Mouse (Mus musculus): Measurements from ENCODE around the gene Mgat4b. TPM values are rescaled to one million over a fixed set of nuclear protein-coding genes. Genes with fewer than 3 reads are reported as not detected.
"Not testable (repeated sequence)": the region's sequence is repeated elsewhere in the genome, so short reads cannot be mapped to it uniquely, and the experiment has no call there.

The Mgat4b gene
- 8.6 and 11.8 TPM in 2 replicates for polyA plus RNA-seq (2015; fragmentation: Nextera tagmentation; extraction: Ambion mirVana)

- peak; percentile 83 for DNase-seq (ENCODE audit: low spot score)
Observed at GRCm38 (mm10) chr11:50210505-50211151, at the start of gene Mgat4b, which contains the start of gene Sqstm1. Mgat4b (plus strand) TSS chr11:50210890. Sqstm1 (minus strand) TSS chr11:50210827.

GRCm38 (mm10) chr11:50161578-50162304 is 48.9 kb upstream of the Mgat4b start:
- DNase-seq (ENCODE audit: low spot score), result peak; percentile 74

- DNase-seq (ENCODE audit: low spot score), result no peak
Observed at GRCm38 (mm10) chr11:50162338-50163050, 48.2 kb upstream of the Mgat4b start.

- no peak for DNase-seq (ENCODE audit: low spot score)
Observed at GRCm38 (mm10) chr11:50168352-50168751, 42.3 kb upstream of the Mgat4b start.

- DNase-seq (ENCODE audit: low spot score), result not testable (repeated sequence)
Observed at GRCm38 (mm10) chr11:50174111-50174729, 36.5 kb upstream of the Mgat4b start, which contains the start of gene Mrnip. Mrnip (plus strand) TSS chr11:50174444.

- peak; percentile 96 for DNase-seq (ENCODE audit: low spot score)
Observed at GRCm38 (mm10) chr11:50174730-50175187, 35.9 kb upstream of the Mgat4b start.

GRCm38 (mm10) chr11:50176351-50176750 is 34.3 kb upstream of the Mgat4b start:
- no peak for DNase-seq (ENCODE audit: low spot score)

- DNase-seq (ENCODE audit: low spot score), result no peak
Observed at GRCm38 (mm10) chr11:50177111-50177510, 33.6 kb upstream of the Mgat4b start.

- no peak for DNase-seq (ENCODE audit: low spot score)
Observed at GRCm38 (mm10) chr11:50178532-50179488, 31.9 kb upstream of the Mgat4b start.

GRCm38 (mm10) chr11:50180478-50181231 is 30.0 kb upstream of the Mgat4b start:
- DNase-seq (ENCODE audit: low spot score), result no peak

- no peak for DNase-seq (ENCODE audit: low spot score)
Observed at GRCm38 (mm10) chr11:50182702-50183101, 28.0 kb upstream of the Mgat4b start.

GRCm38 (mm10) chr11:50184788-50185187 is 25.9 kb upstream of the Mgat4b start:
- DNase-seq (ENCODE audit: low spot score), result no peak

- no peak for DNase-seq (ENCODE audit: low spot score)
Observed at GRCm38 (mm10) chr11:50188682-50189081, 22.0 kb upstream of the Mgat4b start.

GRCm38 (mm10) chr11:50190362-50190761 is 20.3 kb upstream of the Mgat4b start:
- no peak for DNase-seq (ENCODE audit: low spot score)

GRCm38 (mm10) chr11:50192278-50192677 is 18.4 kb upstream of the Mgat4b start:
- DNase-seq (ENCODE audit: low spot score), result no peak

GRCm38 (mm10) chr11:50194070-50194469 is 16.6 kb upstream of the Mgat4b start:
- no peak for DNase-seq (ENCODE audit: low spot score)

GRCm38 (mm10) chr11:50194793-50195192 is 15.9 kb upstream of the Mgat4b start:
- DNase-seq (ENCODE audit: low spot score), result no peak

GRCm38 (mm10) chr11:50197500-50197899 is 13.2 kb upstream of the Mgat4b start:
- no peak for DNase-seq (ENCODE audit: low spot score)

GRCm38 (mm10) chr11:50198219-50198846 is 12.4 kb upstream of the Mgat4b start:
- DNase-seq (ENCODE audit: low spot score), result no peak

Measured in thymus, postnatal 0 days (tissue).